ENCODE assay signal across 29 mouse cellular contexts in genomic region chr7:109975966-109976715, GRCm38 (mm10). TPM values are rescaled to one million over a fixed set of nuclear protein-coding genes. Genes with fewer than 3 reads are reported as not detected.
DNase-seq lines count a peak whose midpoint lies in the region; ATAC-seq and TF ChIP-seq lines count a peak whose summit lies in the region.
"Had no signal": no experiment of that assay in that cellular context is flagged by ENCODE, and none has a peak within 500 bp of the region (broad histone marks: within the 10 kb centered on the region; RNA-seq: fewer than 3 reads in every experiment).

No protein-coding gene starts in this region.

- TF ChIP-seq CTCF in gastrocnemius, adult 2 months (IDR thresholded peaks at IDR 0.05) = no peak

- 95% methylated on average over 6 of the region's 6 CpGs for whole genome bisulfite sequencing in midbrain, embryonic 15.5 days

- intact Hi-C loops in gastrocnemius, adult 2 months (cut with DNase I) = no loop called here

- H3K27me3 ChIP-seq in midbrain, embryonic 15.5 days (replicated peaks) = no peaks in the 10 kb centered on the region
- H3K27me3 ChIP-seq: CH12.LX; embryonic facial prominence, embryonic 13.5 days; forebrain, embryonic 15.5 days; heart, embryonic 13.5 days; limb, embryonic 15.5 days; liver, embryonic 13.5 days had no signal

- no peak overlapping the region for H3K9ac ChIP-seq in midbrain, embryonic 15.5 days
- H3K9ac ChIP-seq: embryonic facial prominence, embryonic 13.5 days; forebrain, embryonic 15.5 days; heart, embryonic 13.5 days; hindbrain, embryonic 14.5 days; limb, embryonic 15.5 days; liver, embryonic 13.5 days had no signal

- no peak overlapping the region for H3K4me3 ChIP-seq in gastrocnemius, adult 2 months
- H3K4me3 ChIP-seq in midbrain, embryonic 15.5 days = no peak overlapping the region
- H3K4me3 ChIP-seq: embryonic facial prominence, embryonic 13.5 days; forebrain, embryonic 10.5 days; forebrain, embryonic 15.5 days; heart, embryonic 13.5 days; limb, embryonic 10.5 days; limb, embryonic 15.5 days; liver, embryonic 13.5 days had no signal

- no peak for DNase-seq in cerebellum, adult 8-10 months
- no peak for DNase-seq in gastrocnemius, adult 2 months
- no peak for DNase-seq in gastrocnemius, postnatal 10 days
- DNase-seq in cerebellum, adult 9-10 months = peak; percentile 81
- peak; percentile 59 to 61 for DNase-seq in cerebellum, postnatal 36 days
- DNase-seq: adrenal gland, adult 2 months; adrenal gland, postnatal 36 days; gastrocnemius, postnatal 36 days; heart, postnatal 10 days; kidney, adult 11 months; kidney, postnatal 25 days; liver, embryonic 13.5 days; lung, adult 18-20 months; lung, postnatal 10 days; midbrain, embryonic 14.5 days; right cerebral cortex, postnatal 25 days; thymus, postnatal 14 days had no signal

- H3K36me3 ChIP-seq in midbrain, embryonic 15.5 days (replicated peaks) = peaks cover 21% of the 10 kb centered on the region

- no peaks in the 10 kb centered on the region for H3K4me1 ChIP-seq in midbrain, embryonic 15.5 days
- H3K4me1 ChIP-seq: embryonic facial prominence, embryonic 13.5 days; forebrain, embryonic 10.5 days; forebrain, embryonic 15.5 days; heart, embryonic 13.5 days; limb, embryonic 10.5 days; limb, embryonic 15.5 days; liver, embryonic 13.5 days had no signal

- ATAC-seq in cerebellum, adult (ENCODE audit: insufficient number of reproducible peaks, low FRiP score, low TSS enrichment) = peak; percentile 91
- ATAC-seq in midbrain, embryonic 15.5 days (replicated peaks) = no peak
- ATAC-seq: activated CD4-positive, CD25-positive, alpha-beta regulatory T cell, adult 4 months; forebrain, embryonic 15.5 days; inflammation-experienced regulatory T-cells, adult 6 months had no signal

- H3K9me3 ChIP-seq in midbrain, embryonic 15.5 days = no peaks in the 10 kb centered on the region
- H3K9me3 ChIP-seq: embryonic facial prominence, embryonic 13.5 days; forebrain, embryonic 10.5 days; forebrain, embryonic 15.5 days; heart, embryonic 13.5 days; limb, embryonic 10.5 days; limb, embryonic 15.5 days; liver, embryonic 13.5 days had no signal

- no peak overlapping the region for H3K4me2 ChIP-seq in midbrain, embryonic 15.5 days
- H3K4me2 ChIP-seq: embryonic facial prominence, embryonic 13.5 days; forebrain, embryonic 15.5 days; heart, embryonic 13.5 days; hindbrain, embryonic 14.5 days; limb, embryonic 15.5 days; liver, embryonic 13.5 days had no signal

- H3K27ac ChIP-seq in gastrocnemius, adult 2 months = 0 out of 2 replicates have a peak overlapping the region, but pooled peaks have one; percentile 1
- no peak overlapping the region for H3K27ac ChIP-seq in midbrain, embryonic 15.5 days
- H3K27ac ChIP-seq: embryonic facial prominence, embryonic 13.5 days; forebrain, embryonic 10.5 days; forebrain, embryonic 15.5 days; heart, embryonic 13.5 days; hindbrain, embryonic 14.5 days; limb, embryonic 10.5 days; limb, embryonic 15.5 days; liver, embryonic 13.5 days had no signal

RNA-seq across cellular contexts. Expression of gene Tmem41b, which starts 10.6 kb away (rescaled TPM):
- total RNA-seq in gastrocnemius, adult 2 months (2021) = 10 to 100 TPM; 25.4 to 27.0 TPM
- total RNA-seq in gastrocnemius, postnatal 10 days (2021) = 10 to 100 TPM; 28.6 to 41.6 TPM
- 58.1 and 63.1 TPM in 2 replicates for polyA plus RNA-seq in midbrain, embryonic 15.5 days (2015; fragmentation: Nextera tagmentation; extraction: Ambion mirVana)

RNA-seq across cellular contexts. Expression of gene Dennd5a, which starts 15.9 kb away (rescaled TPM):
- 10 to 100 TPM; 34.4 to 52.4 TPM for total RNA-seq in gastrocnemius, adult 2 months (2021)
- total RNA-seq in gastrocnemius, postnatal 10 days (2021) = 10 to 100 TPM; 68.8 to 84.6 TPM
- polyA plus RNA-seq in midbrain, embryonic 15.5 days (2015; fragmentation: Nextera tagmentation; extraction: Ambion mirVana) = 41.7 and 46.2 TPM in 2 replicates

RNA-seq across cellular contexts. Expression of gene Ipo7, which starts 41.9 kb away (rescaled TPM):
- total RNA-seq in gastrocnemius, adult 2 months (2021) = 100 to 1,000 TPM in 1 of 2 experiments, 10 to 100 TPM in 1; 96.4 to 101 TPM
- 10 to 100 TPM; 70.7 to 72.6 TPM for total RNA-seq in gastrocnemius, postnatal 10 days (2021)
- polyA plus RNA-seq in midbrain, embryonic 15.5 days (2015; fragmentation: Nextera tagmentation; extraction: Ambion mirVana) = 40.3 and 43.1 TPM in 2 replicates

Comparison
In these comparisons a context has a peak if more than half of its experiments do, and no peak if none do; other contexts are left out.
1. DNase-seq: peak in cerebellum, adult 9-10 months (single experiment) and cerebellum, postnatal 36 days (2 of 2); none in cerebellum, adult 8-10 months (single experiment), gastrocnemius, adult 2 months (single experiment) and gastrocnemius, postnatal 10 days (single experiment).